Mouse (Mus musculus): ENCODE results near the gene Resp18.

DNA sequence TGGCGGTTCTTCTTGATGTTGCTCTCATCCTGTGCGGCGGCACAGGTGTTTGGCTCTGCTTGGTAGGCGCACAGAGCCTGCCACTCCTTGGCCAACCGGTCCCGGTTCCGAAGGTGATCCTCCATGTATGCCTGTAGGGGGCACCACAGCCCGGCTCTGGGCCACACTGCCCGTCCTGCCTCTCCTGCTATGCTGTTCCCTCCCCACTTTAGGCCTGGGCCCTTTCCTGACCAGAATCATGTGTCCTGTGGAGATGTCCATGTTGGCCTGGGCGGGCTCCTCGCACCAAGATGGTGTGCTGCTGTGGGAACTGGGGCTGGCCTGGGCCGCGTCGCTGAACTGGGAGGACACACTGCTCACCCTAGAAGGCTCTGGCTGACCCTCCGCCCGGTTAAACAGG, 25.2 kb downstream of the Resp18 start:
- TF ChIP-seq CTCF (conservative IDR thresholded peaks at IDR 0.05; ENCODE audit: insufficient read depth, insufficient read length, low read depth, low read length) (no peak), POLR2A (IDR thresholded peaks at IDR 0.05; ENCODE audit: low read depth, low read length) (no peak)
